Mouse (Mus musculus) liver, embryonic 15.5 days (tissue): ENCODE results near the gene Camk2d. TPM values are rescaled to one million over a fixed set of nuclear protein-coding genes. Genes with fewer than 3 reads are reported as not detected.

Experiments used
- ATAC-seq: fragments of 200-750 bp; cut with Nextera tagmentation; 2 replicates; pipeline ENCODE4 v1.8.0; 2017; ENCODE audit warnings: moderate number of reproducible peaks, mild to moderate bottlenecking, moderate library complexity; ENCODE audit not compliant: insufficient read depth
- H3K27ac ChIP-seq: fragments of 300-500 bp; sonication (generic); replicated peaks from 2 replicates; pipeline ENCODE4 v1.5.1; 2015; ENCODE audit warnings: mild to moderate bottlenecking, inconsistent platforms
- H3K27me3 ChIP-seq: fragments of 300-500 bp; sonication (generic); 2 replicates; pipeline ENCODE4 v1.6.1; 2015; ENCODE audit warnings: mild to moderate bottlenecking, inconsistent platforms
- H3K36me3 ChIP-seq: fragments of 300-500 bp; sonication (generic); replicated peaks from 2 replicates; pipeline ENCODE4 v1.6.1; 2015; ENCODE audit warnings: moderate library complexity, mild to moderate bottlenecking, inconsistent platforms
- H3K4me1 ChIP-seq: fragments of 300-500 bp; sonication (generic); replicated peaks from 2 replicates; pipeline ENCODE4 v1.6.1; 2015; ENCODE audit warnings: inconsistent platforms
- H3K4me2 ChIP-seq: fragments of 300-500 bp; sonication (generic); 2 replicates; pipeline ENCODE4 v1.6.1; 2015; ENCODE audit warnings: moderate library complexity, mild to moderate bottlenecking, inconsistent platforms
- H3K4me3 ChIP-seq: fragments of 300-500 bp; sonication (generic); replicated peaks from 2 replicates; pipeline ENCODE4 v1.5.1; 2015; ENCODE audit warnings: mild to moderate bottlenecking, inconsistent platforms
- H3K9ac ChIP-seq: fragments of 300-500 bp; sonication (generic); 2 replicates; pipeline ENCODE4 v1.6.1; 2015; ENCODE audit warnings: moderate library complexity, mild to moderate bottlenecking, inconsistent platforms
- H3K9me3 ChIP-seq: fragments of 300-500 bp; sonication (generic); replicated peaks from 2 replicates; pipeline ENCODE4 v1.6.1; 2016; ENCODE audit warnings: inconsistent platforms
- WGBS: fragments of 180-500 bp; shearing (Covaris S2); methylation state at CpG from one replicate; pipeline ENCODE4 v1.1.7; 2015; ENCODE audit warnings: mixed read lengths; ENCODE audit not compliant: insufficient replicate concordance; 5-methylcytosine and 5-hydroxymethylcytosine counted together
- polyA plus RNA-seq: library from polyadenylated mRNA; unstranded; fragments of >200 nt; fragmentation: Nextera tagmentation; extraction: Ambion mirVana; gene quantifications from 2 replicates; pipeline ENCODE4 v1.2.1, GENCODE M21; 2015

Camk2d gene
- polyA plus RNA-seq, 1 experiment from 2014 or later, result 3.8 TPM

- 54% methylated on average over 1 of the region's 1 CpGs for WGBS
- Histone ChIP-seq H3K4me2 (no peak overlapping the region), H3K27ac (no peak overlapping the region), H3K9me3 (no peaks in the 10 kb centered on the region), H3K4me3 (no peak overlapping the region), H3K9ac (no peak overlapping the region), H3K4me1 (no peaks in the 10 kb centered on the region), H3K36me3 (no peaks in the 10 kb centered on the region), H3K27me3 (no peaks in the 10 kb centered on the region)
- no peak for ATAC-seq
Measured at GRCm38 (mm10) chr3:126653118-126653517, 57.0 kb downstream of the Camk2d start.

- no peaks in the 10 kb centered on the region for H3K4me1 ChIP-seq
- H3K27ac ChIP-seq, result no peak overlapping the region
- no peaks in the 10 kb centered on the region for H3K27me3 ChIP-seq
- no peaks in the 10 kb centered on the region for H3K9me3 ChIP-seq
- 61% methylated on average over 3 of the region's 3 CpGs for WGBS
- H3K36me3 ChIP-seq, result no peaks in the 10 kb centered on the region
- no peak overlapping the region for H3K4me3 ChIP-seq
- no peak overlapping the region for H3K4me2 ChIP-seq
- ATAC-seq, result no peak
- H3K9ac ChIP-seq, result no peak overlapping the region
Measured at GRCm38 (mm10) chr3:126656173-126656572, 60.1 kb downstream of the Camk2d start.

DNA sequence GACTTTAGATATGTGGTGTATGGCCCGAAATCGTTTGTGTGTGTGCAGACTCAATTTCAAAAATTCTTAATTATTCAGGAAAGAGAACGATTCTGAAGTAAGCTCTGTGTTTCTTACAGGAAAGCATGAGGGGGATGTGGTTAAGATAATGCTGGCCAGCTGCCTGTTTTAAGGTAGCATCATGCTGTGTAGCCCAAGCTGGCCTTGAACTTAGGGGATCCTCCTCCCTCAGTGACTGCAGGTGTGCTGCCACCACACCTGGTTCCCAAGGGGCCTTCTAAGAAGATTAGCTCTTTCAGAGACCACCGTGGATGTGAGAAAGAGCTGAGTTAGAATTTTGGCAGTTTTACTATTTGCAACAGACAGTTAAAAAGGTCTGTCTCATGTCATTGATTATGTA, 61.8 kb downstream of the Camk2d start:
- H3K27ac ChIP-seq, result no peak overlapping the region
- 29% methylated on average over 4 of the region's 4 CpGs for WGBS
- no peaks in the 10 kb centered on the region for H3K4me1 ChIP-seq
- no peak for ATAC-seq
- no peak overlapping the region for H3K9ac ChIP-seq
- H3K9me3 ChIP-seq, result no peaks in the 10 kb centered on the region
- H3K36me3 ChIP-seq, result no peaks in the 10 kb centered on the region
- H3K4me2 ChIP-seq, result no peak overlapping the region
- H3K27me3 ChIP-seq, result no peaks in the 10 kb centered on the region
- H3K4me3 ChIP-seq, result no peak overlapping the region

DNA sequence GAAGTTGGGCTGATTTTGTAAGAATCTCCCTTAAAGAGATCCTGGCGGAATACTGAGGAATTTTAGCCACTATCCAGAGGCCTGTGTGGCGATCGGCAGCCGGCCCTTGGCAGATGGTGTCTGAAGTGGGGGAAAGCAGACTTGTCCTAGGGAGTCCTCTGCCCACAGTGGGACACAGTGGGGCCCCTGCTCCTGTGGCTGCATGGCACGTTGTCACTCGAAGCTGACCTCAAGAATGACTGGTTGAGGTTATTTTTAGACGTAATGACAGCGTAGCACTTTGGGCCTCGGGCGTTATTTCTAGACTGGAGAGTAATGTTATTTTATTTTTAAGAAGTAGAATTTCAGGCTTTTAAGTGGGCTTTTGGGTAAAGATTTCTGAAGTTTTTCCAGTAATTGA, 62.7 kb downstream of the Camk2d start:
- Histone ChIP-seq H3K9me3 (no peaks in the 10 kb centered on the region), H3K4me3 (no peak overlapping the region), H3K4me2 (no peak overlapping the region), H3K9ac (no peak overlapping the region), H3K4me1 (no peaks in the 10 kb centered on the region), H3K27me3 (no peaks in the 10 kb centered on the region), H3K27ac (no peak overlapping the region), H3K36me3 (no peaks in the 10 kb centered on the region)
- WGBS, result 37% methylated on average over 10 of the region's 10 CpGs
- ATAC-seq, result no peak

GRCm38 (mm10) chr3:126659235-126659634, 63.1 kb downstream of the Camk2d start:
- no peaks in the 10 kb centered on the region for H3K9me3 ChIP-seq
- WGBS, result 59% methylated on average over 8 of the region's 8 CpGs
- H3K36me3 ChIP-seq, result no peaks in the 10 kb centered on the region
- H3K4me2 ChIP-seq, result no peak overlapping the region
- no peak overlapping the region for H3K27ac ChIP-seq
- no peak for ATAC-seq
- H3K27me3 ChIP-seq, result no peaks in the 10 kb centered on the region
- no peak overlapping the region for H3K9ac ChIP-seq
- H3K4me1 ChIP-seq, result no peaks in the 10 kb centered on the region
- no peak overlapping the region for H3K4me3 ChIP-seq

DNA sequence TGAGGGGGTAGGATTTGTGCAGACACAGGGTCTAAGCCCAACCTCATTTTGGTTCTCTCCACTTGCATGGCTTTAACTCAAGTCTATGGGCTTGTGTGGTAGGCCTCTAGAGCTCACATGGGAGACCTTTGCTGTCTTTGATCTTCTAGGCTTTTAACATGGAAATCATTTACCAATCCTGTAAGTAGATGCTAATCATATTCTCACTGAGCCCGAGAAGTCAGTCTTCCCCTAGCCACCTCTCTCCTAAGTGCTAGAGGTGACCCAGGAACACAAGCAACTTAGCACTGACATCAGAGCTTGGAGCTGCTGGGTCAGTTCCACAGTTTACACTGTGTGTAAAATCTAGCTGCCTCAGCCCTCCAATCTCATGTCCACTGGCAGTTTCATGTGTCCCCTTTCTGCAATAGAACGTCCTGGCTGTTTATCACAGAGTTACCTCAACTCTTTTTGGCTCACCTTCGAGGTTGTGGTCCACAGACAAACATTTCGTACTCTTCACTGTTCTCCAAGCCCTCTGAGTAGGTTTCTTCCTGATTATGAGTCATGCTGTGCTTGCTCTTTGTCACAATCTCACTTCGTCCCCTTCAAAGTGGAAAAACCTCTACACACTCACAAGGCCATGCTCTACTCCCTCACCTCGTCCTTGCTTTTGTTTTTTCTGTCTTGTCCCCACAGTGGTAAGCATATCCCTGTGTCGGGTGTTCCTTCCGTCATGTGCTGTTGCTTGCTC, 63.9 kb downstream of the Camk2d start:
- Histone ChIP-seq H3K9ac (no peak overlapping the region), H3K9me3 (no peaks in the 10 kb centered on the region), H3K36me3 (no peaks in the 10 kb centered on the region), H3K4me3 (no peak overlapping the region), H3K27ac (no peak overlapping the region), H3K4me2 (no peak overlapping the region), H3K27me3 (no peaks in the 10 kb centered on the region), H3K4me1 (no peaks in the 10 kb centered on the region)
- no peak for ATAC-seq
- WGBS, result 51% methylated on average over 8 of the region's 8 CpGs

DNA sequence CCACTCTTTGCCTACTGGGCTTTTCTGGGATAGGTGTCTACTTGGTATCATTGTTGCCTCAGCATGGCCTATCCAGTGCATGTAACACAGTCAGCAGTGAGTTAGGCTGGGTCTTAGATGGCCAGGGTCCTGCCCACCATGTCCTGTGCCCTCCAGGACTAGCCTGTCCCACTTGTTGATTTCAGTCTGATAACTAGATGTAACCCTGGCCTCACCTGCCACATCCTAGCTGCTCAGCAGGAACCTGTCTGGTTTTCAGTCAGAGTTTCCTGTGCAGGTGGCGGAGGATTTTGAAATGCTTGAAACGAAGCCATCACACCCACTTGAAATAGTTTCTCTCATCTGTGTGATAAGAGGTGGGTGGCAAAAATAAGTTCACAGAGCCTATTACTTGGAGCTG, 64.5 kb downstream of the Camk2d start:
- H3K9ac ChIP-seq, result no peak overlapping the region
- ATAC-seq, result no peak
- H3K27ac ChIP-seq, result no peak overlapping the region
- no peak overlapping the region for H3K4me3 ChIP-seq
- no peaks in the 10 kb centered on the region for H3K36me3 ChIP-seq
- 63% methylated on average over 2 of the region's 2 CpGs for WGBS
- H3K27me3 ChIP-seq, result no peaks in the 10 kb centered on the region
- no peak overlapping the region for H3K4me2 ChIP-seq
- H3K9me3 ChIP-seq, result no peaks in the 10 kb centered on the region
- no peaks in the 10 kb centered on the region for H3K4me1 ChIP-seq

DNA sequence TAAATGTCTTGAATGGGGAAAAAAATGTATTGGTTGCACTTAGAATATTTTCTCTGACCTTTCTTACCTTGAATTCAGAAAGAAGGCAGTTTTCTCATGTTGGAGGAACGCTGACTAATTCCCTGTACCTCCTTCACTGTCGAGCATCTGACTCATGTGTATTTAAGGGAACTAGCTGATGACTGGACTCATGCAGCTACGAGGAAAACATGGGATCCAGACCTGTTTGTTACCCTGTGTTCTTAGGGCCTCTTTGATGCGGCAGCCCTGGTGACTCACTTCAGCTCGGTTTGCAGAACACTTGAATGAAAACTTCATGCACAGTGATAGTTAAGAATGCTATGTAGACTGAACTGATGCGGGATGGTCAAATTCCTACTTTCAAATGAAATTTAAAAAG, 64.9 kb downstream of the Camk2d start:
- H3K36me3 ChIP-seq, result no peaks in the 10 kb centered on the region
- H3K27me3 ChIP-seq, result no peaks in the 10 kb centered on the region
- no peak overlapping the region for H3K4me3 ChIP-seq
- H3K9me3 ChIP-seq, result no peaks in the 10 kb centered on the region
- ATAC-seq, result no peak
- 41% methylated on average over 6 of the region's 6 CpGs for WGBS
- no peak overlapping the region for H3K27ac ChIP-seq
- no peak overlapping the region for H3K9ac ChIP-seq
- no peak overlapping the region for H3K4me2 ChIP-seq
- no peaks in the 10 kb centered on the region for H3K4me1 ChIP-seq

DNA sequence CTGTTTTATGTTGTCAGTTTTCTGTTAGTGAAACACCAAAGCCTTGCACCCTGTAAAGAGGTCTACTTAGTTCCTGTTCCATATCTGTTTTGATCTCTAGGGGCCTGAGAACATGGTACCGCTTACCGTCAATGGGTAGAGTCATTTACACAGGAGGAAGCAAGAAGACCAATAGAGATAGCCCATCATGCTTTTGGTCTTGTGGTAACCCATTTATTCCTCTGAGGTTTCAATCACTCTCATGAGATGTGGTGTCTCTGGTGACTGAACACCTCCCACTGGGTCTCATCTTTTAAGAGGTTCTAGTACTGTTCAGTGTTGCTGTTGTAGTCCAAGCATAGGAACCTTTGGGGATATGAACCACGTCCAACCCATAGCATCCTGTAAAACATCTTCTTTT, 65.8 kb downstream of the Camk2d start:
- ATAC-seq, result no peak
- no peaks in the 10 kb centered on the region for H3K4me1 ChIP-seq
- H3K27me3 ChIP-seq, result no peaks in the 10 kb centered on the region
- H3K4me2 ChIP-seq, result no peak overlapping the region
- H3K9me3 ChIP-seq, result no peaks in the 10 kb centered on the region
- H3K36me3 ChIP-seq, result no peaks in the 10 kb centered on the region
- H3K27ac ChIP-seq, result no peak overlapping the region
- no peak overlapping the region for H3K9ac ChIP-seq
- no peak overlapping the region for H3K4me3 ChIP-seq
- 40% methylated on average over 3 of the region's 3 CpGs for WGBS

DNA sequence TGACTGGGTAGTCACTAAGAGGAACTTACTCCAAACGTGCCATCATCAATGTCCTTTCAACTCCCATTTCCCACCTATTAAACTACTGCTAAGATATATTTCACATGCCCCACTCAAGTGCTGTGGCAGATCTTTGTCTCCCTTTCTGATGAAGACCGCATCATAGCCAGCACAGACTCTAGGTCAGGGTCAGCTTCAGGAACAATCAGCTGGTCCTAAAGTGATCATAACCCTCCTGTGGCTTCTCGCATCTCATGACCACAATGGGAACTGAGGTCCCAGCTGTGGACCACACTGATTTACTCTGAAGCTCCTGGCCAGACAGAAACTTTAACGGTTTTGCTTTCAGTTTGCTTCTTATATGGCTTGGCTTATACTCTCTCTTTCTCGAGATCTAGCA, 67.3 kb downstream of the Camk2d start:
- H3K27me3 ChIP-seq, result no peaks in the 10 kb centered on the region
- ATAC-seq, result no peak
- H3K4me1 ChIP-seq, result no peaks in the 10 kb centered on the region
- 45% methylated on average over 5 of the region's 5 CpGs for WGBS
- H3K36me3 ChIP-seq, result no peaks in the 10 kb centered on the region
- H3K4me3 ChIP-seq, result no peak overlapping the region
- H3K9ac ChIP-seq, result no peak overlapping the region
- no peaks in the 10 kb centered on the region for H3K9me3 ChIP-seq
- H3K4me2 ChIP-seq, result no peak overlapping the region
- no peak overlapping the region for H3K27ac ChIP-seq

- H3K4me3 ChIP-seq, result no peak overlapping the region
- H3K36me3 ChIP-seq, result no peaks in the 10 kb centered on the region
- no peaks in the 10 kb centered on the region for H3K9me3 ChIP-seq
- no peak overlapping the region for H3K4me2 ChIP-seq
- H3K4me1 ChIP-seq, result no peaks in the 10 kb centered on the region
- 34% methylated on average over 1 of the region's 1 CpGs for WGBS
- no peak for ATAC-seq
- H3K27ac ChIP-seq, result no peak overlapping the region
- H3K9ac ChIP-seq, result no peak overlapping the region
- H3K27me3 ChIP-seq, result no peaks in the 10 kb centered on the region
Measured at GRCm38 (mm10) chr3:126665866-126666265, 69.8 kb downstream of the Camk2d start.

DNA sequence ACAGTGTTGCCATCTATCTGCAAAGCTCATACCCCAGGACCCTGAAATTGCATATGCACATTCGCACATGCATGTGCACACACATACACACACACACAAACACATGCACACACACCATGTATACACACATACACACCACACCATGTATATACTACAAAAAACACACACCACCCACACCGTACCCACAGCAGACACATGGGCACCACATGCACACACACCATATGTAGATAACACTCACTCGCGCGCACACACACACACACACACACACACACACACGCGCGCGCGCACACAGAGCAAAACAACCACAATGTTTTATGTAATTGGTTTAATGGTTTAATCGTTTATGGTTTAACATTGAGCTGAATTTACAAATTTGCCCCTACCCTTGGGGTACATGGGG, 70.9 kb downstream of the Camk2d start:
- no peak overlapping the region for H3K4me2 ChIP-seq
- no peaks in the 10 kb centered on the region for H3K9me3 ChIP-seq
- H3K4me3 ChIP-seq, result no peak overlapping the region
- H3K4me1 ChIP-seq, result no peaks in the 10 kb centered on the region
- H3K27ac ChIP-seq, result no peak overlapping the region
- WGBS, result 84% methylated on average over 11 of the region's 11 CpGs
- H3K27me3 ChIP-seq, result no peaks in the 10 kb centered on the region
- ATAC-seq, result no peak
- H3K36me3 ChIP-seq, result no peaks in the 10 kb centered on the region
- no peak overlapping the region for H3K9ac ChIP-seq
